Mouse (Mus musculus) midbrain, embryonic 14.5 days (tissue): Measurements from ENCODE around the gene Galnt12. TPM values are rescaled to one million over a fixed set of nuclear protein-coding genes. Genes with fewer than 3 reads are reported as not detected.

Experiments
- ATAC-seq: fragments of 200-750 bp; cut with Nextera tagmentation; 2 replicates; pipeline ENCODE4 v1.8.0; 2017; ENCODE audit warnings: moderate number of reproducible peaks, moderate library complexity; ENCODE audit not compliant: low FRiP score, low TSS enrichment
- DNase-seq: peaks from one replicate; pipeline ENCODE4 v3.0.0-alpha.2; 2015
- H3K27ac ChIP-seq: fragments of 300-500 bp; sonication (generic); replicated peaks from 2 replicates; pipeline ENCODE4 v1.5.1; 2014; ENCODE audit warnings: mild to moderate bottlenecking, low read depth, low read length, moderate library complexity
- H3K27me3 ChIP-seq: fragments of 300-500 bp; sonication (generic); 2 replicates; pipeline ENCODE4 v1.6.1; 2014; ENCODE audit warnings: low read length, control low read depth, mixed read lengths; ENCODE audit not compliant: control insufficient read depth, insufficient read depth
- H3K36me3 ChIP-seq: fragments of 300-500 bp; sonication (generic); 2 replicates; pipeline ENCODE4 v1.6.1; 2014; ENCODE audit warnings: low read length, control low read depth; ENCODE audit not compliant: control insufficient read depth, insufficient read depth
- H3K4me1 ChIP-seq: fragments of 300-500 bp; sonication (generic); 2 replicates; pipeline ENCODE4 v1.6.1; 2014; ENCODE audit warnings: mild to moderate bottlenecking, antibody characterized with exemption, low read length, control low read depth; ENCODE audit not compliant: control insufficient read depth, insufficient read depth
- H3K4me2 ChIP-seq: fragments of 300-500 bp; sonication (generic); 2 replicates; pipeline ENCODE4 v1.6.1; 2014; ENCODE audit warnings: mild to moderate bottlenecking, low read length, moderate library complexity
- H3K4me3 ChIP-seq: fragments of 300-500 bp; sonication (generic); replicated peaks from 2 replicates; pipeline ENCODE4 v1.5.1; 2014; ENCODE audit warnings: low read depth, low read length
- H3K9ac ChIP-seq: fragments of 300-500 bp; sonication (generic); replicated peaks from 2 replicates; pipeline ENCODE4 v1.6.1; 2014; ENCODE audit warnings: mild to moderate bottlenecking, low read length, moderate library complexity
- H3K9me3 ChIP-seq: fragments of 300-500 bp; sonication (generic); 2 replicates; pipeline ENCODE4 v1.6.1; 2016; ENCODE audit warnings: low read length, control low read depth, mixed read lengths; ENCODE audit not compliant: control insufficient read depth
- WGBS: fragments of 180-500 bp; shearing (Covaris S2); extraction: QIAGEN DNeasy Blood & Tissue Kit; methylation state at CpG from one replicate; pipeline ENCODE4 v1.1.7; 2014; 5-methylcytosine and 5-hydroxymethylcytosine counted together
- polyA plus RNA-seq: library from polyadenylated mRNA; unstranded; fragments of >200 nt; fragmentation: Nextera tagmentation; extraction: Ambion mirVana; gene quantifications from 2 replicates; pipeline ENCODE4 v1.2.1, GENCODE M21; 2014

Gene Galnt12
- polyA plus RNA-seq, 1 experiment from 2014 or later = 3.1 TPM

GRCm38 (mm10) chr4:47138967-47139777 is 47.5 kb downstream of the Galnt12 start:
- Histone ChIP-seq H3K4me3 (no peak overlapping the region), H3K4me2 (no peak overlapping the region), H3K4me1 (peaks cover 15% of the 10 kb centered on the region; the same call in 1 of the 2 replicates), H3K27ac (no peak overlapping the region), H3K27me3 (no peaks in the 10 kb centered on the region), H3K36me3 (no peaks in the 10 kb centered on the region), H3K9me3 (no peaks in the 10 kb centered on the region), H3K9ac (no peak overlapping the region)
- DNase-seq (peak; percentile 23), ATAC-seq (no peak)
- WGBS = 34% methylated on average over 9 of the region's 9 CpGs

DNA sequence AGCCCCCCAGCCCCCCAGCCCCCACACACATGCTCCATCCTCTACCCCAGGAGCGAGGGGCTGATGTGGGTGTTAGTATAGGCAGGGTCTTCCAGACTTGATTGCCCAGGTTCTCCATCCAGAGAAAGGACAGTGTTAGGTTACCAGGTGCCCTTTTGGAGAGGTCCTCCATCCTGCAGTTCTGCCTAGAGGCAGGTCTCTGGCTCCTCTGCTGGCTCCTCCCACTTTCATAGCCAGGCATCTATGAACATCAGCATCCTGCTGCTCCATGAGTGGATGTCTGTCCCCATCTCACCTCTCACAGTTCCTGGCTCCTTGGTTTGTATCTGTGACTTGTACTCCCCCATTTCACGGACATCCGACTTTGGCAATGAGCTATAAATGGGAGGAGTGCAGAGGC is 48.6 kb downstream of the Galnt12 start:
- no peak overlapping the region for H3K9ac ChIP-seq
- H3K36me3 ChIP-seq = no peaks in the 10 kb centered on the region
- no peak overlapping the region for H3K4me3 ChIP-seq
- no peak overlapping the region for H3K4me2 ChIP-seq
- H3K27me3 ChIP-seq = no peaks in the 10 kb centered on the region
- no peaks in the 10 kb centered on the region for H3K9me3 ChIP-seq
- no peak for DNase-seq
- 96% methylated on average over 3 of the region's 3 CpGs for WGBS
- H3K4me1 ChIP-seq = peaks cover 15% of the 10 kb centered on the region; the same call in 1 of the 2 replicates
- ATAC-seq = no peak
- H3K27ac ChIP-seq = no peak overlapping the region

DNA sequence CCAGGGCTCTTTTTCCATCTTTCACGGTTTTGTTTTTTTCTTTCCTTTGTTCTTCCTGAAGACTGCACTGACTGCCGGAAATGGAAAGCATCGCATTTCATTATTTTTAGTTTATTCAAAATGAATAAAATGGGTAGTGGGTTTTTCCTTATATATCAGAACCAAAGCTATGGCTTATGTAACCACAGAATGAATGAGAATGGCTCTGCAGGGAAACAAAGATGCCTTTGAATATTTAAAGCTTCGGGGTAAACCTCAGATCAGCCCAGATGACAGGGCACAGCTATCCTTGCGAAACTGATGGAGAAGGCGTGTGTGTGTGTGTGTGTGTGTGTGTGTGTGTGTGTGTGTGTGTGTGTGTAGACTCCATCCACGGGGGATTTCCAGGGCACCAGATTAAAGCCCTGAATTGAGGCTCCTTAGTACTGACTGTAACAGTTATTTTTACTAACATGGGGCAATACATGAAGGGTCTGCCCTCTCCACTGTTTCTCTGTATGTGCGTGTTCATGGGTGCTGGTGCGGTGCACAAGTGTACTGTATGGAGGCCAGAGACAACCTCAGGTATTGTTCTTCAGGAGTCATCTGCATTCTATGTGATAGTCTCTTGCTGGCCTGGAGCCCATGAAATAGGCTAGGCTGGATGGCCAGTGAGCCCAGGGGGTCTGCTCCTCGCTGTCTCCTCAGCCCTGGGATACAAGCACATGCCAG is 49.9 kb downstream of the Galnt12 start:
- Histone ChIP-seq H3K4me2 (no peak overlapping the region), H3K36me3 (no peaks in the 10 kb centered on the region), H3K27me3 (no peaks in the 10 kb centered on the region), H3K4me3 (no peak overlapping the region), H3K9me3 (no peaks in the 10 kb centered on the region), H3K9ac (no peak overlapping the region), H3K27ac (peak overlapping the region; percentile 58), H3K4me1 (peaks cover 15% of the 10 kb centered on the region; the same call in 1 of the 2 replicates)
- 38% methylated on average over 10 of the region's 10 CpGs for WGBS
- peak; percentile 52 for DNase-seq
- 0 out of 2 replicates have a peak, but pooled peaks have one; percentile 40 for ATAC-seq

GRCm38 (mm10) chr4:47143849-47144248 is 52.1 kb downstream of the Galnt12 start:
- ATAC-seq = no peak
- no peak overlapping the region for H3K27ac ChIP-seq
- H3K4me1 ChIP-seq = peaks cover 15% of the 10 kb centered on the region; the same call in 1 of the 2 replicates
- H3K27me3 ChIP-seq = no peaks in the 10 kb centered on the region
- no peak overlapping the region for H3K4me2 ChIP-seq
- no peaks in the 10 kb centered on the region for H3K9me3 ChIP-seq
- no peak for DNase-seq
- WGBS = 81% methylated on average over 6 of the region's 6 CpGs
- no peak overlapping the region for H3K4me3 ChIP-seq
- H3K36me3 ChIP-seq = no peaks in the 10 kb centered on the region
- H3K9ac ChIP-seq = no peak overlapping the region

GRCm38 (mm10) chr4:47145341-47145740 is 53.6 kb downstream of the Galnt12 start:
- peaks cover 12% of the 10 kb centered on the region; the same call in 1 of the 2 replicates for H3K4me1 ChIP-seq
- H3K27ac ChIP-seq = no peak overlapping the region
- no peak for DNase-seq
- H3K9ac ChIP-seq = no peak overlapping the region
- 90% methylated on average over 6 of the region's 6 CpGs for WGBS
- H3K36me3 ChIP-seq = no peaks in the 10 kb centered on the region
- H3K9me3 ChIP-seq = no peaks in the 10 kb centered on the region
- H3K4me2 ChIP-seq = no peak overlapping the region
- ATAC-seq = no peak
- H3K27me3 ChIP-seq = no peaks in the 10 kb centered on the region
- H3K4me3 ChIP-seq = no peak overlapping the region

- H3K4me3 ChIP-seq = no peak overlapping the region
- H3K9ac ChIP-seq = no peak overlapping the region
- no peak overlapping the region for H3K27ac ChIP-seq
- 87% methylated on average over 4 of the region's 4 CpGs for WGBS
- H3K36me3 ChIP-seq = no peaks in the 10 kb centered on the region
- no peaks in the 10 kb centered on the region for H3K9me3 ChIP-seq
- no peak overlapping the region for H3K4me2 ChIP-seq
- H3K4me1 ChIP-seq = peaks cover 4% of the 10 kb centered on the region; the same call in 1 of the 2 replicates
- no peaks in the 10 kb centered on the region for H3K27me3 ChIP-seq
- DNase-seq (no peak), ATAC-seq (no peak)
Measured at GRCm38 (mm10) chr4:47146561-47146960, 54.9 kb downstream of the Galnt12 start.

- Histone ChIP-seq H3K36me3 (no peaks in the 10 kb centered on the region), H3K4me3 (no peak overlapping the region), H3K27me3 (no peaks in the 10 kb centered on the region), H3K4me2 (no peak overlapping the region), H3K9me3 (no peaks in the 10 kb centered on the region), H3K9ac (no peak overlapping the region), H3K27ac (no peak overlapping the region), H3K4me1 (no peaks in the 10 kb centered on the region)
- WGBS = 19% methylated on average over 3 of the region's 3 CpGs
- ATAC-seq = no peak
- DNase-seq = no peak
Measured at GRCm38 (mm10) chr4:47149963-47150362, 58.3 kb downstream of the Galnt12 start.

DNA sequence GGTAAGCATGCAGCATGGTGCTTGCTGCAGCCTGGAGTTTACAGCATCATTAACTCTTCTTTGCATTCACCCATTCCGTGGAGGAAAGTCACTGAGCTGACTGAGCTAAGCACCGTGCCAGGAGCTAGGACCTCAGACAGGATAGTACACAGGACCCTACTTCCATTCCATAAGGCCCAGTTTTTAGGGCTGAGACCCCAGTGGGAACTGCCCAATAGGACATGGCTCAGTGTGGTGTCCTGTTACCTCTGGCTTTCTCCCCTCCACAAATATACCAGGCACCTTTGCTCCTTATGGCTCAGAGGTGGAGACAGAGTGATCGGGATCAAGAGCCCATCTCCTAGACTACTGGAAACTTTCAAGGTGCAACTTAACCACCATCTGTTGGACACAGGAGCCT is 59.1 kb downstream of the Galnt12 start:
- ATAC-seq (no peak), DNase-seq (no peak)
- no peaks in the 10 kb centered on the region for H3K9me3 ChIP-seq
- WGBS = 97% methylated on average over 3 of the region's 3 CpGs
- no peaks in the 10 kb centered on the region for H3K27me3 ChIP-seq
- H3K4me2 ChIP-seq = no peak overlapping the region
- H3K4me3 ChIP-seq = no peak overlapping the region
- no peaks in the 10 kb centered on the region for H3K36me3 ChIP-seq
- no peak overlapping the region for H3K27ac ChIP-seq
- H3K9ac ChIP-seq = no peak overlapping the region
- H3K4me1 ChIP-seq = no peaks in the 10 kb centered on the region
